7 mouse cellular contexts compared by ENCODE assay signal in the genomic region with DNA sequence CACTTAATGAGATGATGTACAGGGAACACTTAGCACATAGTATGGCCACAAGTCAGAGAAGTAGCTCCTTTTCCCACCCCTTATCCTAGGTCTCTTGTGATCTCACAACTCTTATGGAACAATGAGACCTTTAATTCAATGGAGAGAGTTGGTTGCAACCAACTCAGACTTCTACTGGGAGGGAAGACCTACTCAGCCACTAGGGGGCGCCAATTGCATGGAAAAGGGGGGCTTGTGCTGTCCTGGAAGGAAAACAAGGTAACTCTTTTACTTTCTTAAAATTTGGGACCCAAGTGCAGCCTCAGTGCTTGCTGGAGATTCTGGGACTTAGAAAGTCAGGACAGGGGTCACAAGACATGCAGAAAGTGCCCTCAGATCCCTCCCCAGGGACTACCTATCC.
DNase-seq lines count a peak whose midpoint lies in the region; ATAC-seq lines count a peak whose summit lies in the region.

No protein-coding gene starts in this region.

- ATAC-seq in CD4-positive, CD25-positive, alpha-beta regulatory T cell, adult 4 months: peak; percentile 61
- peak; percentile 67; the same call in 1 of the 2 replicates for ATAC-seq in megakaryocyte, adult 5-6 weeks (ENCODE audit: poor library complexity, severe bottlenecking)

- peak; percentile 22 for DNase-seq in Muller cell, postnatal 12 days (ENCODE audit: inconsistent ontology term)
- DNase-seq in cerebellum, adult 9-10 months: peak; percentile 65
- DNase-seq in gastrocnemius, postnatal 4 days (ENCODE audit: low spot score in 2 of 2): peak; percentile 77
- peak; percentile 33 for DNase-seq in layer of hippocampus, adult 9-11 months
- peak; percentile 8 to 20 for DNase-seq in spleen, postnatal 36 days (ENCODE audit: low spot score in 2 of 2)

Comparison
In these comparisons a context has a peak if more than half of its experiments do, and no peak if none do; other contexts are left out.
1. Peak in every context shown above with its lines: DNase-seq and ATAC-seq.
2. DNase-seq: peak in every context shown above with its lines; median percentile 77 in gastrocnemius, postnatal 4 days; 65 in cerebellum, adult 9-10 months; 33 in layer of hippocampus, adult 9-11 months; 22 in Muller cell, postnatal 12 days; 14 in spleen, postnatal 36 days.